Comparison of ENCODE assay signal across 16 mouse cellular contexts in genomic region chr6:144451631-144452030, GRCm38 (mm10).
"Had no signal": no experiment of that assay in that cellular context is flagged by ENCODE, and none has a peak within 500 bp of the region (broad histone marks: within the 10 kb centered on the region; RNA-seq: fewer than 3 reads in every experiment).

No protein-coding gene starts in this region.

- H3K27ac ChIP-seq: kidney, postnatal 0 days; liver, embryonic 15.5 days; midbrain, embryonic 12.5 days; neural tube, embryonic 15.5 days had no signal

- H3K4me2 ChIP-seq: liver, embryonic 11.5 days; liver, embryonic 15.5 days; midbrain, embryonic 12.5 days; neural tube, embryonic 15.5 days had no signal

- H3K36me3 ChIP-seq: liver, embryonic 15.5 days; midbrain, embryonic 12.5 days; neural tube, embryonic 15.5 days had no signal

- ATAC-seq: lung, postnatal 0 days had no signal

- H3K9me3 ChIP-seq: liver, embryonic 15.5 days; midbrain, embryonic 12.5 days; neural tube, embryonic 15.5 days had no signal

- H3K4me1 ChIP-seq: liver, embryonic 15.5 days had no signal

- H3K27me3 ChIP-seq: liver, embryonic 15.5 days had no signal

- DNase-seq: kidney, adult 9 months; kidney, postnatal 36 days; layer of hippocampus, postnatal 36 days; lung, adult 2 months; lung, postnatal 36 days; right cerebral cortex, adult 18-20 months; right cerebral cortex, postnatal 25 days; thymus, adult 2 months; thymus, postnatal 25 days had no signal

- H3K4me3 ChIP-seq: liver, embryonic 15.5 days; midbrain, embryonic 12.5 days; myocyte; neural tube, embryonic 15.5 days had no signal

- H3K9ac ChIP-seq: liver, embryonic 15.5 days; midbrain, embryonic 12.5 days; neural tube, embryonic 15.5 days had no signal
